Mouse (Mus musculus) adrenal gland, adult 10 weeks (tissue): ENCODE results near the gene Gm7694. TPM values are rescaled to one million over a fixed set of nuclear protein-coding genes. Genes with fewer than 3 reads are reported as not detected.

Source experiments
- polyA plus RNA-seq: library from polyadenylated mRNA; stranded (reverse); fragments of 350-450 nt; fragmentation: Illumina TruSeq; extraction: RNeasy Lipid Tissue Mini Kit (QIAGEN cat#74804); gene quantifications from one replicate; pipeline ENCODE4 v1.2.3, GENCODE M21; 2014; ENCODE audit warnings: low read depth, low replicate concordance

Gene Gm7694
- 2.9 TPM for polyA plus RNA-seq

DNA sequence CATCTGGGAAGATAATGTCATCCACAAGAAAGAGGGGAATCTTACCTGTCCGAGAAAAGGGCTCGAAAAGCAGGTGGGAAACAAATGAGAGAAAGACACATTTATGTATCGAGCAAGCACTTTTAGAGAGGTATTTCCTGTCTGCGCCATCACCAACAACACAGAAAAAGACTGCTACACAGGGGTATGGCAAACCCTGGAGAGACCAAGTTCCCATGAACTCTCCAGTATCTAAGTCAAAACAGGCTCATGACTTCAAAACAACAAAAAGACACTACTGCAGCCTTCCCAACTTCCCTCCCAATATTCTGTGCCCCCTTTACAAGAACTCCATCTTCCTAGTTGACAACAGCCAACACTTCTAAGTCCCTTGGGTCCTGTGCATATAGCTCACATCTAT, at the start of gene Gm7694:
Gene Gm7694, minus strand, starts transcription at position 101 of the 400 bp plus-strand sequence.

GRCm38 (mm10) chr1:170308503-170308902, 2.4 kb upstream of the Gm7694 start, which contains the start of gene Spata46:
TSS of gene Spata46 (plus strand) at chr1:170308803.

DNA sequence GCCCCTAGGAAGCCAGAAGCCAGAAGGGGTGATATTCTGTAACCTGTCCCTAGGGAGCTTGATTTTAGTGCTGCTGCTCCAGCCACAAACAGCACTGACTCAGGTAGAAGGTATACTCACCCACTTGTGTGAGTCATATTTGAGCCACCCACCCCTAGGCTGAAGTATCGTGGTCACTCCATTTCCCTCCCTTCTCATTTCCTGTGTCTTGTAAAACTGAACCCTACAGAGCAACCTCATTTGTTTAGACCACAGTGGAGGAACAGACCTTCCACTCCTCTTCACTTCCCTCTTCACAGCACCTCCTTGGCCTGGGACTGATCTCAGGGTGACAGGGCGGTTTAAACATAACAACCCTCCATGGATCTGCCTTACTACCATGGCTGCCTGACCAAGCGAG, 29.1 kb downstream of the Gm7694 start, which contains the start of gene Sh2d1b1:
Gene Sh2d1b1, plus strand, starts transcription at position 305 of the 400 bp plus-strand sequence.

Other genes starting within 250 kb of the Gm7694 start
- 26.7 TPM for gene Ddr2, start 195.6 kb downstream of the Gm7694 start, polyA plus RNA-seq
- 44.1 TPM for gene Uap1, start 131.4 kb downstream of the Gm7694 start, polyA plus RNA-seq
- gene Uhmk1, start 90.9 kb downstream of the Gm7694 start, polyA plus RNA-seq: 183 TPM
- gene Sh2d1b2, start 73.6 kb downstream of the Gm7694 start, polyA plus RNA-seq: not detected
- gene Sh2d1b1, start 29.0 kb downstream of the Gm7694 start, polyA plus RNA-seq: 2.4 TPM
- not detected for gene Spata46, start 2.5 kb upstream of the Gm7694 start, polyA plus RNA-seq